Mouse (Mus musculus) WW6 (cell line): ENCODE measurements around the gene Hmgcs1.
"Not testable (repeated sequence)": the region's sequence is repeated elsewhere in the genome, so short reads cannot be mapped to it uniquely, and the experiment has no call there.

ENCODE experiments used
- DNase-seq: peaks from one replicate; pipeline ENCODE4 v3.0.0-alpha.2; 2013; ENCODE audit warnings: low read depth, low spot score

Gene Hmgcs1

DNA sequence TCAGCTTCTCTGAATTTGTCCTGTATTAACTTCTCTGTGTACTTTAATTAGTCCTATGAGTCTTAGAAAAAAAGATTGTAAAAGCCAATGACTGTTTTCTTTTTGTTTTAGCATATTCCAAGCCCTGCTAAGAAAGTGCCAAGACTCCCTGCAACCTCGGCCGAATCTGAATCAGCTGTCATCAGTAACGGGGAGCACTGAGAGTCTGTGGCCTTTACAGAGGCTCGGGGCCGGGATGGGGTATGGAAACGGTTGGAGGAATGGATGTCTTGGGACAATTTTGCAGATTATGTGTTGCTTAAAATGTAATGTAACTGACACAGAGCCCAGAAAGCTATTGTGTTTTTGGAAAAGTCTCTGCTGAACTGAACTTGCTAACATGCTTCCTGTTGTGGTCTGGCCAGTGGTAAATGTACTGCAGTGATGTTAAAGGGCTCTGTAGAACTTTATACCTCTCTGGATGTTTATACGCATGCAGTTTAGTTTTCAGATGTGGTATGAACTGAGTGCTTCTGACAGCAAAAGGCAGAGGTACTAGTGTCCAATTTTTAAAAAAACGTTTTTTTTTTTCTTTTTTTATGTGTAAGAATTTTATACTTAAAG lies 16.2 kb downstream of the Hmgcs1 start:
- DNase-seq: not testable (repeated sequence)

DNA sequence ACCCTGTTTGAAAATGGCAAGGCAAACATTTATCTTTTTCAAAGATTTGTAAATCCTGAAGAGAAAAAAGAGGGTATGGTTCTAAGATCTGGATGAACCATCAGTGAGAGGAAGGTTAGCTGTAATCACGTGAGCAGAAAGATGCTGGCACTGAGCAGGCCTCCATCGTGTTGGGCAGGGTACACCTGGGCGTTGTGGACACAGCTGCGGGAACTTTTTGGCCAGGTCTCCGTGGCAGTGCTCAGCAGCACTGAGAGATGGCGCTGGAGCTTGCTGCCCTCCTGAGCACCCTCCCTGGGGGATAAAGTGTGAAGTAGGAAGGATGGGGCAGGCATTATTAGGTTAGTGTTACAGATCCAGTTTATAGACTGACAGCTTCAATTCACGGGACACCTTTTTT lies 16.8 kb downstream of the Hmgcs1 start:
- DNase-seq: no peak

DNA sequence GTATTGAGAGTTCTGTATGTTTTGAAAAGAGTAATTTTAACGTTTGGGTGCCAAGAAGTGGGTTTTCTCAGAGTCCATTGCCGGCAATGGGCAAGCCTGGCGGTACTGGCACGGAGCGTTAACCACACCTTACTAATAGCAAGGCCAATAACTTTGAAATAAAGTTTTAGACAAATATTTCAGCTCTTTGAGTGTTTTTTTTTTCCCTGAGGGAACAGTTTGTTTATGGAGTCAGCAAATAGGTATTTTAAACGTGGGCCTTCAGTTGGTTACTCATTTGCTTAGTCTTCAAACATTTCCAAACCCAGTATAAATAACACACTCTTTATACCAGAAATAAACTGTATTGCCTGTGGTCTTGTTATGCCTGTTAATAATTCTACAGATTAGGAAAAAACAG lies 17.7 kb downstream of the Hmgcs1 start:
- DNase-seq: no peak

DNA sequence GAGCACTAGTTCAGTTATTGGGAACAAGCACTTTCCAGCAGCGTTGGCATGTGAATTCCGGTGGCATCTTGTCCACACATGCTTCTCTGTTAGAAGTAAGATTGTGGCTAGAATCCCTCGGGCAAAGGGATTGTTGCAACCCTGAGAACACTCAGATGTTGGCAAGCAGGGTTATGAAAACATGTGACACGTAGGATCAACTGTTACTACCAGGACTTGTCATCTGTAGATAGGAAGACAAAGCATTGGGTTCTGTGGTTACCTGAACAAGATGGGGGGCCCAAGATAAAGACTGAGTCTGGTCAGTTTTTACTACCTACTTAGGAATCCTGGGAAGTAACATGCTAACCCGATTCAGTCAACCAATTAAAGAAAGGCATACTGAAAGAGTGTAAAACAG lies 18.8 kb downstream of the Hmgcs1 start:
- DNase-seq: no peak

DNA sequence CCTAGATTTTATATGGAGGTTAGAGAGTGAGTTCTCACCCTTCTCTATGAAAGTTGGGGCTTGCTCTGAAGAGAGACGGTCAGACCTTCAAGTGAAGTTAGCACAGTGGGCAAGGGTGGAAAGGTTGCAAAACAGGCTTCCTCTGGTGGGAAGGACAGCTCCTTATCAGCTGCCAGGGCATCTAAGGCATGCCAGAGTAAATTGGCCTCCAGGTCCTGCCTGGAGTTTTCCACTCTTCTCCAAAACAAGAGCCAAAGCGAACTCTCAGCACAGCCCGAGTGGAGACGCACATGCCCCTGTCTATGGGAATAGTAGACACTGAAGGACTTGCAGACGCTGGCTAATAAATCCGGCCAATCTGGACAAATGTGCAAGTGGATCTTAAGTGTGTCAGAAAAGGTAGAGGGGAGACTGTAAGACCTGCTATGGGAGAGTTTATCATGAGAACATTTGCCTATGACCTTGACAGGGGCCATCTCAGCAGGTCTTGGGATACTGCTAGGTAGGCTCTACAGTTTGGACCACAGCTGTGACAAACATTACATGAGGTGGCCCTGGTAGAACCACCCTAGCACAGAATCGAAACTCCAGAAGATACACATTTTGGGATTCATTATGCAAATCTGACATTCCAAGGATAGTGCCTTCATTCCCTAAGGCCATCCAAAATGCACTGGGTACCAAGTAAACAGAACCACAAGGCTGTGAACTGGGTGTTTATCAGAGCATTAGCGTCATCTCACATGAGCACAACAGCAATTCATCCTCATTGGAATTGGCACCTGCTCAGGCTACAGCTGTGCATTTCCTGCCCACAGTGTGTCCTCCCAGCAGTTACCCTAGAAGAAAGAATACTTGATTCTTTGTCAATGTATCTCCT lies 19.4 kb downstream of the Hmgcs1 start:
- no peak for DNase-seq

DNA sequence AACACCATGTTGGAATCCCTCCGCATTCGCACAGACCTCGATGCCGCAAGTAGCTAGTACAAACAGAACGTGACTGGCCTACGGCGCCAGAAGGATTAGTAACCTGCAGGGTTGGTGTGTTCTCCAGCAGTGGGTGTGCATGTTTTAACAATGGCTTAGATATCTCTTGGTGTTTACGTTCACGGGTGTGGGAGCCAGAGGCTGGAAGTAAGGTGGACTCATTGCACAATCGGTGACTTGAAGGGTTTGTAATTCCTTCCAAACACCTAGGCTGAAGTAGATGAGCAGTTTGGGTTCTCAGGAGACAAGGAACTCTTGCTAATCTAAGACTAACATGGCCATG lies 20.1 kb downstream of the Hmgcs1 start:
- no peak for DNase-seq

DNA sequence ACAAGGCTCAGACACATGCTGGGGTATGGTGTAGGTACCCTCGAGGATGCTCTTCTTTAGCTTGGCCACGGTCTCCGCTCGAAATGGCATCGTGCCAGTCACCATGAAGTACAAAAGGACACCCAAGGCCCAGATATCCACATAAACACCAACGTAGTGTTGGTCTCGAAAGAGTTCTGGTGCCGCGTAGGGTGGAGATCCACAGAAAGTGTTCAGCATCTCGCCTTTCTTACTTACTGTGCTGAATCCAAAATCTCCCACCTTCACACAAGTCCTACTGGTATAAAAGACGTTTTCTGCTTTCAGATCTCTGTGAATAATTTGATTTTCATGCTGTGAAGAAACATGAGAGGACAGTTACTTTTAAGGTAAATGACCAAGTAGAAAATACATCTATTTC lies 22.3 kb downstream of the Hmgcs1 start:
- no peak for DNase-seq

DNA sequence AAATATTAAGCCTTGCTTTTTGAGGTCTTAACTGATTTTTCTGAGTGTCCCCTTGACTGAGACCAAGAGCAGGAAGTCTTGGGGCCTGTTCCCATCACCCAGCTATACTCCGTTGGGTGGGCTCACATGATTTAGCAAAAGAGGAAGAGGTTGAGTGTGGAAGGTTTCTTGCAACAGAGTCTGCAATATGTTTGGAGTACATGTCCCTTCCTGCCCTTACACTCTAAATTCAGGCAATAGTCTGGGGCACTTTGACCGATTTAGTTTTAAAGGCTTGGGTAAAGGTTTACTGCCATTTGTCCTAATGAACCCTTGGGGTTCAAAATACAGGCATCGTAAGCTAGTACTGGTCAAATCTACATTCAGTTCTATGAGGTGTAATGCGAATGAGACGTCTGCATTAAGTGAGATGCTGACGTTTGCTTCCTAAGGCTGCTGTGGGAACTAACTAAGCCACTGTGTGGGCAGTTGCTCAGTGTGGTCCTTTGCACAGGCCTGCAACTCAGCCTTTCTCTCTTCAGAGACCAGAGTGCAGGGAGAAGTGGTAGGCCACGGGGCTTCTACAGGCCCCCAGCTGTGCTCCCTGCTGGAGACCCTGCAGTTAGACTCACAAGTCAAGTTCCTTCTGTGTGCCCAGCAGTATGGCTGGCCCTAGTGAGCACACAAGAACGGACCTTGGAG lies 23.1 kb downstream of the Hmgcs1 start:
- DNase-seq: no peak

DNA sequence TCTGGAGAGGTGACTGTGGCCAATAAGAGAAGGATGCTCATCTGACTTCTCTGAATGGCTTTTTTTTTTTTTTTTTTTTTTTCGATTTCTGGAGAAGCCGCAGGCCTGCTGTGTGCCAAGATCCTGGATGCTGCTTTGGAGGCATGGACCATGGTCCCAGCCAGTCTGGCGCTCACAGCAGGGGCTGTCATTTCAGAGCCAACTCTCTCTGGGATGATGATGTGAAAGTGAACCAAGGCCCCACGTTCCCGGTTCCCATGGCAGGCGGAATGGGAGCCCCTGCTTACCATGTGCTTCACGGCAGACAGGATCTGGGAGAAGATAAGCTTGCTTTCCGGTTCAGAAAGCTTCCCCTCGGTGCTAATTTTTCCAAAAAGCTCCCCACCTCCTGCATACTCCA lies 23.6 kb downstream of the Hmgcs1 start:
- DNase-seq: no peak

DNA sequence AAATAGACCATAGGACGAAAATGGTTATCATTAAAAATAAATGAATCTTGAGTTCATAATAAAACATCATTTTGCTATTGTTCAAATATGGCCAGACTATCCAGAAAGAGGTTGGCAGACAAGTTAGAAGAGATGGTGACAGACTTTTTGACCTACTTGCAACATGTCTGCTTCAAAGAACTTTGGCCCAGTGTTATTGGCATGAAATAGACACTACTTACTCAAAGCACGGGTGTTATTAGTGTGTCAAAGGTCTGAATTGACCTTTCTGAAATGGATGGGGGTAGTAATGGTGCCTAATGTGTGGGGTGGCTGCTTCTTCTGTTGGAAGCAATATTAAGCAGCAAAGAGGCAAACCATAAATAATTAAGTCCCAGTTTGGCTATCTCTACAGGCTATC lies 25.9 kb downstream of the Hmgcs1 start:
- DNase-seq: no peak

DNA sequence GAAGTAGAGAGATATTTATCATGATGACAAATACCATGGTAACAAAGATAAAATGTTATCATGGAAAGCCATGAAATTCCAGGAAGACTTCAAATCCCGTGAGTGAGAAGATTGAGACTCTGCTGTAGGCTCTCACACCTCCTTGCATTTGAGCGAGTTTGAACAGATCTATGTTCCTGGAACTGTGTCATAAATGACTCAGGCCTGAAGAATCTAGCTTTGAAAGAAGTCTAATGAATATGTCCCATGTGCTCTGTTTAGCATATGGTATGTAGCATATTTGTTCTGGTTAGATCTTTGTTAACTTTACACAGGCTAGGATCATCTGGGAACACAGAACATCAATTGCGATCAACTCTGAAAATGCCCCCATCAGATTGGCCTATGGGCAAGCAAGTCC lies 32.3 kb downstream of the Hmgcs1 start:
- no peak for DNase-seq

DNA sequence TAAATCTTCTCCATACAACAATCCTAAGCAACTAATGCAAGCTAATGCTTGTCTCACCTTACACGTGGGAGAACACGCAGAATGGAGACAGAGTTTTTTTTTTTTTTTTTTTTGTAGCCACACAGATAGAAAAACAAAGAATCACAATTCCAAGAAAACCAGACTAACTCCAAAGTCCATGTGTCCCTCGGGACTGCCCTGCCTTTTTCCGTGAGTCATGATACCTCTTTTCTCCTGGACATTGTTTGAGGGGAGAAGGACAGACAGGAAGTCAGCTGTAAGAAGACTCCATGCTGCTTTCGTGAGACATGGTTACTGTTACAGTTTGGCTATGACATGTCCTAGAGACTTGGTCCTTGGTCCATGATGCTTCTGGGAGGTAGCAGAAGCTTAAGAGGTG lies 33.2 kb downstream of the Hmgcs1 start:
- no peak for DNase-seq

DNA sequence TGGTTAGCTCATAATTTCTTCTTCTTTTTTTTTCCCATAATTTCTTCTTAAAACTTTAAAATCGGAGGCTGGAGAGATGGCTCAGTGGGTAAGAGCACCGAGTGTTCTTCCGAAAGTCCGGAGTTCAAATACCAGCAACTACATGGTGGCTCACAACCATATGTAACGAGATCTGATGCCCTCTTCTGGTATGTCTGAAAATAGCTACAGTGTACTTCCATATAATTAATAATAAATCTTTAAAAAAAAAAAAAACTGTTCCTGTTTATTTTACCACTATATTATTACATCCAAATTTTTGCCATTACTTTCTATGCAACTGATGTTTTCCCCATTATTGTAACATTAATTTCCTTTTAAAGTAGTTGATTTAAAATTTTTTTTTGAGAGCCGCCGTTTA lies 34.4 kb downstream of the Hmgcs1 start:
- no peak for DNase-seq

DNA sequence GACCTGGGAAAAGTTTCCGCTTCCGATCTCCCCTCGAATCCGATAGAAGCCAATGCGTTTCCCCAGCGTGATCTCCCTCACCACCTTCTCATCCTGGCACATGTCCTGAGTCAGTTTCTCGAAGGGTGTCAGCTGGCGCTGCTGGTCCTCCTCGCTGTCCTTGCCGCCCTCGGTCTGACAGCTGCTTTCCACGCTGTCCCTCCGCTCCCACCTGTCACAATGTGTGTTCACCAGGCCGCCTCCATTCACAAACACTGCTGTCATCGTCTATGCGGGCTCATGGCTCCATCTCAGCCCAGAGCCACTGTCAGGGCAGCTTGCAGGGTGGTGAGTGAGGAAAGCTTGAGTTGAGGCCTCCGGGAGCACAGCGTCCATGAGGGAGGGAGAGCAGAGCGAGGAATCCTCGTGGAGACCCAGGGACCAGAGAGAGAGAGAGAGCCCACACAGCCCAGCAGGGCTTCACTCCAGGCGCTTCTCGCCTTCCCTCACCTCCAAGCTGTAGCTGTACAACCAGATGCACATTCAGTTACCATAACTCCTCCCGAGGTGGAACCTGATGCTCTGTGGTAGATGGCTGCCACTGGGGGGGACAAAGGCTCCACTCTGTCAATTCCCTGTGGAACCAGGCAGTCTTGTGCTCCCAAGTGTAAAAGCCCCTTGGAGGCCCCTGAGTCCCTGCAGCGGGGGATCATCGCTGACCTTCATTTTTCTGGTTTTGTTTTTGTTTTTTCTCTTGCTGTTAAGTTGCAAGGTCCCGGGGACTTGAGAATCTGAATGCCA lies 37.6 kb downstream of the Hmgcs1 start:
- no peak for DNase-seq

DNA sequence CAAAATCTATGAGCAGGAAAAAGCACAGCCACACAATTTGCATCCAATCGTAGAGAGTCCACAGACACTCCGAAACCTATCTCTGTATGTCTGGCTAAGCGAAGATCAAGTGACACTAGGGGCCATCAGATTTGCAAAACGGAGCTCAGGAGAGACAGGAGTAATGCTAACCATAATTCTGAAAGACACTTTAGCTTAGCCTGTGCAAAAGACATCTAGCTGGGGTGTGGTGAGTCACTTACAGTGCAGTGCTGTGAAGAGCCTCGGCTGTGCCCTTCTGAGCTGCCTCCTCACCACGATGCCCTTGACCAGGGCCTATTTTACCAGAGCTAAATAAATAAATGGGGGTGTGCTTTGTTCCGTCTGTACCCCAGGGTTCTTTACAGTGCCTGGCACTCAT lies 39.2 kb downstream of the Hmgcs1 start:
- no peak for DNase-seq

DNA sequence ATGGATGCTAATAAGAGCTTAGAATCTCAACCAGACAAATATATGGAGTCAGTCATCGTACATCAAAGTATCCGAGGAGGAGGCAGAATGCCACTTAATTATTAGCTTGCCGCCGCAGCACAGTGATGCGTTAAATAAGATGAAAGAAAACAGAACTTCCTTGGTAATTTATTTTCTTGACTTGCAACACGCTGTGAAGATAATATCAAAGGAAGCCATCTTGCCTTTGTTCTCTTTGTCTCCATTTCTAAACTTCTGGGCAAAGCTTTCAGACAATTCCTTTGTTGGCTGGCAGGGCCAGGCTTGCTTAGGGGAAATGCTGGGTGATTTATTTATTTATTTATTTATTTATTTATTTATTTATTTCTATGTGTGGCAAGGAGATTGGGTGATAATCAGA lies 41.3 kb downstream of the Hmgcs1 start:
- no peak for DNase-seq

DNA sequence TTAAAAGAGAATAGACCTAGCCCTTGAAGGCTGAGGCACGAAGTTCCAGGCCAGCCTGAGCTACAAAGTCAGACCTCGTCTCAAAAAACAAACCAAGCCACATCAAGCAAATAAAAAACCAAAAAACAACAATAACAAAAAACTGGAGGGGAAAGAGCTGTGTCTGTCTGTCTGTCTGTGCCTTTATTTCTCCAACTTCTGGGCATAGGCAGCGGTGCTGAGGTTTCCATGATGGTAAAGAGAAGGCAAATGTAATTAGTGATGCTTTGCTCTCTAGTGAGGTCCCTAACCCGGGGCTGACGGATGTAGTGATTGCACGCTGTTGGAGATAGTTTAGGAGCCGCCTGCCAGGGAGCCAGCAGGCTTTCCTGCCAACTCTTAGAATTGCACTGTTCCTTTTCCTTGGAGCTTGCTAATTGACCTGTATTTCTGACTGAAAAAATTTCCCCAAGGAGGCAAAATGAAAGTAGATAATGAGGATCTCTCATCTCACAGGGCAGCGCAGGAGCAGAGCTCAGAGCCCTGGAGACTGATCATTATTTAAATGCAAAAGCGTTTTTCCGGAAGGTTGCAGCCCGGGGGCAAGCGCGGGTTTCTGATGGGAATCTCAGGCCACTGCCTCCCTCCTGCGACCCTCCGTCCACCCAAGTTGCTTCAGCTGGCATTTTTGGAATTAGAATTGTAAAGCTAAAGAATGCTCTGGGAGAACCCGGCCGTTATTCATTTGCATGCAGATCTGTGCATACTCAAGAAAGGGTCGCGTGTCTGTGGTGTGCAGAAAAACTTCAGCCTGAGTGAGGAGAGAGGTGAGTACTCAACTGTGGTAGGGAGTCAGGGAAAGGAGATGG lies 51.4 kb downstream of the Hmgcs1 start:
- DNase-seq: no peak

DNA sequence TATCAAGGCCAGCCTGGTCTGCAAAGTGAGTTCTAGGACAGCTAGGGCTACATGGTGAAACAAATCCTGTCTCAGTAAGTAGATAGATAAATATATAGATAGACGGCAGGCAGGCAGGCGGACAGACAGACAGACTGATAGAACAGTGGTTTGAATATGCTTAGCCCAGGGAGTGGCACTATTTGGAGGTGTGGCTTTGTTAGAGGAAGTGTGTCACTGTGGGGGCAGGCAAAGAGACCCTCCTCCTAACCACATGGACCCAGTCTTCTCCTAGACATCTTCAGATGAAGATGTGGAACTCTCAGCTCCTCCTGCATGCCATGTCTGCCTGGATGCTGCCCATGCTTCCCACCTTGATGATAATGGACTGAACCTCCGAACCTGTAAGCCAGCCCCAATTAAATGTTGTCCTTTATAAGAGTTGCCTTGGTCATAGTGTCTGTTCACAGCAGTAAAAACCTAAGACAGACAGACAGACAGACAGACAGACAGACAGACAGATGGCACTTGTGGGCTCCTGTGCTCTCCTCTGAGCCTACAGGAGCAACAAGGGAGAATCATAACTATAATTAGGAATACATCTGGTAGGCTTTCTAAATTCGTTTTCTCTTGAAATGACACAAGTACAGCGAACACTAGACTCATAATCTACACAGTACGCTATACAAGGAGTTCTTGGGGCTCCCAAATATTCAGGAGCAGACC lies 52.7 kb downstream of the Hmgcs1 start:
- DNase-seq: no peak

DNA sequence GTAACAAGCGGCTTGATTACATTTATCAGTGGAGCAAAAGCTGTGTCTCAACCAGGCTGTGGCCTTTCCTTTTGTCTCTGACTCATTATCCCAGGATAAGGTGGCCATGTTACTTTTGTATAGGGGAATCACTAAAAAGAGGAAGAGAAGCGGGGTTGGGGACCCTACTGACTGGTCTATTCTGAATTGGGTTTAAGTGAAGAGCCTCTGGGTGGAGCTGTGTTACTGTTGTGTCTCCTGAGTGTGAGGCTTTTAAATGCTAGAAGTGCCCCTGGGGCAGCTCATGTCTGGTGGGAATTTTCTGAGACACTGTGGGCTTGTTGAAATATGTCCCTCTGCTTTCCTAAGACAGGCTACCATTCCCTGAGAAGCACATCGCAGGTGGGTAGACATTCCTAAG lies 53.3 kb downstream of the Hmgcs1 start:
- no peak for DNase-seq

DNA sequence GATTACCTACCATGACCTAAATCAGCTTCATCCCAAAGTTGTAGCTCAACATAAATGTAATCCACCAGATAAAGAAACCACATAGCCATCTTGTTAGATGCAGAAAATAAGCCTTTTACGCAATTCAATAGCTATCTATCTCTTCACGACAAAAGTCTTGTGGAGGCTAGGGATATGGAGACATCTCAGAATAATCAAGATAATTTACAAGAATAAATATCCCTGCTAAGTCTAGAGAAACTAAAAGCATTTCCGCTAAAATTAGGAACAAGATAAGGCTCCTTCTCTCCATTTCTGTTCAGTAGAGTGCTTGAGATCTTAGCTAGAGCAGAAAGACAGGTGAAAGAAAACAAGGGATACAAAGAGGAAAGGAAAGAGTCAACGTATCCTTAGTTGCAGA lies 56.8 kb downstream of the Hmgcs1 start:
- no peak for DNase-seq
